ENCODE assay signal across 21 mouse cellular contexts in genomic region chr1:37113781-37114180, GRCm38 (mm10).
"Had no signal": no experiment of that assay in that cellular context is flagged by ENCODE, and none has a peak within 500 bp of the region (broad histone marks: within the 10 kb centered on the region; RNA-seq: fewer than 3 reads in every experiment).

No protein-coding gene starts in this region.

- DNase-seq: kidney, adult 8-10 months; kidney, postnatal 10 days; kidney, postnatal 36 days; liver; lung, adult 18-20 months; lung, postnatal 10 days; lung, postnatal 36 days; thymus, adult 18-20 months; thymus, postnatal 36 days had no signal

- H3K4me3 ChIP-seq: kidney, embryonic 15.5 days; limb, embryonic 10.5 days; limb, embryonic 13.5 days; liver, embryonic 12.5 days; liver, embryonic 15.5 days; lung, embryonic 15.5 days; megakaryocyte, embryonic 14.5 days; midbrain, embryonic 10.5 days; midbrain, embryonic 13.5 days; myocyte; neural tube, embryonic 13.5 days had no signal

- H3K4me2 ChIP-seq: kidney, embryonic 15.5 days; limb, embryonic 13.5 days; liver, embryonic 12.5 days; liver, embryonic 15.5 days; lung, embryonic 15.5 days; midbrain, embryonic 13.5 days; neural tube, embryonic 13.5 days had no signal

- H3K36me3 ChIP-seq: kidney, embryonic 15.5 days; limb, embryonic 10.5 days; limb, embryonic 13.5 days; liver, embryonic 12.5 days; liver, embryonic 15.5 days; lung, embryonic 15.5 days; midbrain, embryonic 10.5 days; midbrain, embryonic 13.5 days; neural tube, embryonic 13.5 days had no signal

- H3K4me1 ChIP-seq: kidney, embryonic 15.5 days; limb, embryonic 13.5 days; liver, embryonic 12.5 days; liver, embryonic 15.5 days; lung, embryonic 15.5 days; megakaryocyte, embryonic 14.5 days had no signal

- H3K27me3 ChIP-seq: kidney, embryonic 15.5 days; limb, embryonic 13.5 days; liver, embryonic 12.5 days; liver, embryonic 15.5 days; lung, embryonic 15.5 days; midbrain, embryonic 13.5 days; neural tube, embryonic 13.5 days had no signal

- H3K9me3 ChIP-seq: kidney, embryonic 15.5 days; limb, embryonic 10.5 days; limb, embryonic 13.5 days; liver, embryonic 12.5 days; liver, embryonic 15.5 days; lung, embryonic 15.5 days; megakaryocyte, embryonic 14.5 days; midbrain, embryonic 10.5 days; midbrain, embryonic 13.5 days; neural tube, embryonic 13.5 days had no signal

- H3K27ac ChIP-seq: kidney, embryonic 15.5 days; limb, embryonic 10.5 days; limb, embryonic 13.5 days; liver, embryonic 12.5 days; liver, embryonic 15.5 days; lung, embryonic 15.5 days; midbrain, embryonic 10.5 days; midbrain, embryonic 13.5 days; neural tube, embryonic 13.5 days had no signal

- ATAC-seq: liver, embryonic 12.5 days; midbrain, embryonic 13.5 days; midbrain, embryonic 16.5 days had no signal

- H3K9ac ChIP-seq: kidney, embryonic 15.5 days; limb, embryonic 13.5 days; liver, embryonic 12.5 days; liver, embryonic 15.5 days; lung, embryonic 15.5 days; midbrain, embryonic 13.5 days; neural tube, embryonic 13.5 days had no signal
